Mouse (Mus musculus) gastrocnemius, postnatal 4 days (tissue): ENCODE measurements around the gene Spryd3. TPM values are rescaled to one million over a fixed set of nuclear protein-coding genes. Genes with fewer than 3 reads are reported as not detected.
A peak's percentile ranks its signal among the peaks of the same experiment; 100 is the strongest.

Source experiments
- DNase-seq, 2 experiments: peaks; one replicate each; pipeline ENCODE4 v3.0.0; 2021 to 2022; ENCODE audit warnings: low spot score in 2 of 2, mixed read lengths in 2 of 2
- total RNA-seq, 2 experiments: library from RNA; stranded (reverse); gene quantifications; 2 replicates each; pipeline ENCODE4 v1.2.3; 2021

Spryd3 gene
- total RNA-seq, 2 experiments from 2014 or later: 21.1 to 26.7 TPM

DNA sequence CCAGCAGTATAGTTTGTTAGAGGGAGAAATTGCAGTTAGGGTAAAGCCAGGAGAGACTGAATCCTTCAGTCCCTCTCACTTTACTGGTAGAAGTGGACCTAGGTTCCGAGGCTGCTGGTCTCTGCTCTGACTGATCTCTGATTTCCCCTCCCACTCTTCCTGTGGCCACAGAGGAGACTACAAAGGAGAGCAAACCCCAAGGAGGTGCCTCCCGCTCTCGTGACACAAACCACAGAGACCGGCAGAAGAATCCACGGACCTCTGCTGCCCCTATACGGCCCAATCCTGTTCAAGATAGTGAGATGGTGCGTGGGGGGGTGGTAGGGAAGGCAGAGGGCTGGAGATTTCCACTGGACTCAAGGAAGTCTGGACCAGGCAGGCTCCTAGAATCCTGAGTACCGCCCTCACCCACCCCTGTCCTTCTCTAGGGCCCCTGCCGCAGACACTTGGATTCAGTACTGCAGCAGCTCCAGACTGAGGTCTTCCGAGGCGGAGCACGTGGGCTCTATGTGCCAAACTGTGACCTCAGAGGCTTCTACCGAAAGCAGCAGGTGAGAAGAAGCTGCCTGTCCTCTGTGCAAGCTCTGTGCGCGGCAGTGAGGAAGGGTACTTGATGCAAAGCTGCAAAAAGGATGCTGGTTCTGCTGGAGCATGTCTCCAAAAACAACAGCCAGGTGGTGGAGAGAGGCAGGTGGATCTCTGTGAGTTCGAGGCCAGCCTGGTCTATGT is 11.8 kb upstream of the Spryd3 start:
- no peak for DNase-seq

DNA sequence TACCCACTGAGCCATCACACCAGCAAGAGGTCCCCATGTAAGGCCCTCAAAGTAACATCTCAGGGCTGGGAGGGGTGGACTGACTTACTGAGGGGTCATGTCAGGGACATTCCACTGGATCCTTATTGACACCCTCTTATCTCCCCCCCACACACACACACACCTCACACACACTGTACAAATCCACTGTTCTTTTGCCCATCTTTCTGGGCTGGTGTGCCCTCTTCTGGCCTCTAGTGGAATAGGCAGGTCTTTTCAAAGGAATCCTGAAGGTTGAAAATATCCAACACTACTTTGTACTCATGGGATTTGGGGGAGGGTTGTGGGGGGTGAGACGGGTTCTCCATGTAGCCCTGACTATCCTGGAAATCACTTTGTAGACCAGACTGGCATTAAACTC is 10.8 kb upstream of the Spryd3 start:
- DNase-seq: peak in 1 of 2 experiments; percentile 49

- DNase-seq: no peak
Observed at GRCm38 (mm10) chr15:102146089-102146488, 10.1 kb upstream of the Spryd3 start.

DNA sequence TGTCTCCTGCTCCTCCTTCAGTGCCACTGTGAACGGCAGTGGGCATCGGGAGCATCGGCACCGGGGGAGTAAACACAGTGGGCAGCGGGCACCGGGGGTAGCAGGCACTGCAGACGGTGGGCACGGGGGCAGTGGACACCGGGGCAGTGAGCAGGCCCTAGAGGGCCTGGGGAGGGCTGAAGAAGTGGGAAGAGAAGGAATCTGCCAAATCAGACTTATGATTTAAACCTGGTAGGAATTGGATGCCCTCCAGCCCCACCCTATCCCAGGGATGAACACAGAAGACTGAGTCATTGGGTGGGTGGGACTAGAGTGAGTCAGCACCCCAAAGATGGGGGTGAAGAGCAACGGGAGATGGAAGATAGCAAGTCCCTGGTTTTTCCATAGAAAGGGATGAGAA is 9.3 kb upstream of the Spryd3 start:
- peak in 1 of 2 experiments; percentile 52 for DNase-seq

DNA sequence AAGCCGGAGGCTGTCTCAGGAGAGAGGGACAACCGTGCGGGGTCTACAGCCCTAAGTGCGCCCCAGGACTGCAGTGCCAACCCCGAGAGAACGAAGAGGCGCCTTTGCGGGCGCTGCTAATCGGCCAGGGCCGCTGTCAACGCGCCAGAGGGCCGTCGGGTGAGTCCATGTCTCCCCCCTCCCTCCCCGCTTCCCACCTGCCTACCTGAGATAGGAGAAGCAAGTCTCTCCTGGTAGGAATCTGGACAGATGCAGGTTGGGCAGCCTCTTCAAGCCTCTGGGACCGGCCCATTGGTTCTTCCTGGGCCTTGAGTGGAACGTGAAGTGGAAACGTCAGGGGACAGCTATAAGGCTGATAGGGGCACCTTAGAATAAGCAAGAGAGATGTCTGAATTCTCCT is 8.7 kb upstream of the Spryd3 start:
- DNase-seq: no peak

GRCm38 (mm10) chr15:102144274-102144711 is 8.3 kb upstream of the Spryd3 start, which contains the start of gene Igfbp6:
TSS of gene Igfbp6 (plus strand) at chr15:102144362.
- peak in 1 of 2 experiments; percentile 42 for DNase-seq

GRCm38 (mm10) chr15:102142914-102143912 is 7.2 kb upstream of the Spryd3 start:
- peak in 1 of 2 experiments; percentile 67 for DNase-seq

- DNase-seq: no peak
Observed at GRCm38 (mm10) chr15:102141120-102141519, 5.1 kb upstream of the Spryd3 start.

DNA sequence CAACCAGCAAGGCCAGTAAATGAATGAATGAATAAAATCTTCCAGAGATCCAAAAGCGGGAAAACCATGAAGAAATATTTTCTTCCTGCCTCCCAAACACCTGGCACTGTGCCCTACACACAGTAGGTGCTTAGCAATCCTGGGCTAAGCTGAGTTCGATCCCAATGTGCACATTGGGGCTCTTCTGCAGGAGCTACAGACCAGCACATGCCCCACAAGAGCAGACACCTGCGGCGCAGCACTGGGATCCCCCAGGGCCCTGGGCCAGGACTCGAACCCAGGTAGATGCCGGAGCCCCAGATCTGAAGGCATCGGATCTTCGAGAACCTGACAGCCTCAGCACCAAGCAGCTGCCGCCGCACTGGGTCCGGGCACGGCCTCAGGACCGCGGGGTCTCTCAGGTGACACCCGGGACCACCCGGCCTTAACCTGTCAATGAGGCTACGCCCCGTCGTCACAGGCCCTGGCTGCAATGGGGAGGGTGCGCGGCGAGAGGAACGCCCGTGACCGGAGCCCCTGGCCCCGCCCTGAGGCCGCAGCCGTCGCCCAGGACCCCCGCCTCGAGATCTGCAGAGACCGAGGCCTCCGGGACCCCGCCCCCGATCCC is 409 bp downstream of the Spryd3 start:
- no peak for DNase-seq

DNA sequence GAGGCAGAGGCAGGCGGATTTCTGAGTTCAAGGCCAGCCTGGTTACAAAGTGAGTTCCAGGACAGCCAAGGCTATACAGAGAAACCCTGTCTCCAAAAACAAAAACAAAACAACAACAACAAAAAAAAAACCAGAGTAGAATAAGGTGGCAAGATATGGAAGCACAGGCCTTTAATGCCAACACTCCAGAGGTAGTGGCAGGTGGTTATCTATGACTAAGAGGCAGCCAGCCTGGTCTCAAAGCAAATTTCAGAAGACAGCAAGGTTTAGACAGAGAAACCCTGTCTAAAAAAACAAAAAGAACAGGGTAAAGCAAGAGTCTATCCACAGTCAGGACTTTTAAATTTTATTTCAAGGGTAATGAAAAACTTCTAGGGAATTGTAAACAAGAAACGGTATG is 1.3 kb downstream of the Spryd3 start:
- no peak for DNase-seq

DNA sequence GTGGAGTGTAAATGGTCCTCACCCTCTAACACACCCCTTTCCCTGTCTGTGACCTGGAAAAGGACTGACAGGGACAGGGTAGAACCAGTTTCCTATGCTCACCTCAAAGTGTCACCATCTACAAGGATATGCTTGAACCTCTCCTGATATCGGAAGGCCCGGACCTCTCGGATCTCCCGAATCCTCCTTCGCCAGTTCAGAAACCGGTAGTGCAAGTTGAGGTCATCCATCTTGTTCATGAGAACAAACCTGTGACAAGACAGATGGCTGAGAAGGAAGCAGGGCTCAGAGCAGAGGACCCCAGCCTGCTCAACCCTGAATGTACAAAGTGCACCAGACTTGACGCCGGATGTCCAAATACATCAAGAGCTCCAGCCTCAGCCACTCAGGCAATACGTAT is 2.7 kb downstream of the Spryd3 start:
- no peak for DNase-seq

- peak in 1 of 2 experiments; percentile 62 for DNase-seq
Observed at GRCm38 (mm10) chr15:102126303-102126702, 9.7 kb downstream of the Spryd3 start.

- no peak for DNase-seq
Observed at GRCm38 (mm10) chr15:102120530-102120929, 15.5 kb downstream of the Spryd3 start.

GRCm38 (mm10) chr15:102119831-102120170 is 16.2 kb downstream of the Spryd3 start:
- no peak for DNase-seq

DNA sequence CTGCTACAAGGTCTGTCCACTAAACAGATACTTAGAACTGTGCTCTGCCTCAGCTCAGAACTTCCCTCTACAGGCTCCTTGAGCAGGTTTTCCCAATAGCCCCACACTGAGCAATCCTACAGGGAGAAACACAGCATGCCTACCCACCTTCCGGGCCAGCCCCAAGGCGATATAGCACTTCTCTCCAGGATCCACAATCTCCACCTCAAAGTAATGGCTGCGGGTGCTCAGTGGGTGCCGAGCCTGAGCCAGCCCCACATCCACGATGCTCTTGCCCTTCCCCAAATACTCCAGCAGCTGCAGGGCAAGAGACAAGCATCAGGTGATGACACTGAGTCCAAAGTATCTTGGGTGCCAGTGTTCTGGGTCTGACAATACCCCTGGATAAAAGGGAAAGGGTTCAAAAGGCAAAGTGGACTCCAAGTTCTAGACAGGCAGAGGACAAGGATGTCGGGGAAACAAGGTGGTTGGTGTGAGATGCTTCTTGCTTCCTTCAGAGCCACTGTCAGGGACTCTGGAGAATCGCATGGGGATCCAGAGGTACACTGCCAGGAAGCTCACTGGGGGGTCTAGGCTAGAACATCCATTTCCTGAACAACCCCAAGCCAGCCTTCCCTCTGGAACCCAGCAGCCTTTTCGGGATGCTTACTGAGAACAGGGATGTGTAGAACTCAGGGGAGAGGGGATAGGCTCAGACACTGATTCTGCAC is 16.8 kb downstream of the Spryd3 start:
- DNase-seq: no peak

DNA sequence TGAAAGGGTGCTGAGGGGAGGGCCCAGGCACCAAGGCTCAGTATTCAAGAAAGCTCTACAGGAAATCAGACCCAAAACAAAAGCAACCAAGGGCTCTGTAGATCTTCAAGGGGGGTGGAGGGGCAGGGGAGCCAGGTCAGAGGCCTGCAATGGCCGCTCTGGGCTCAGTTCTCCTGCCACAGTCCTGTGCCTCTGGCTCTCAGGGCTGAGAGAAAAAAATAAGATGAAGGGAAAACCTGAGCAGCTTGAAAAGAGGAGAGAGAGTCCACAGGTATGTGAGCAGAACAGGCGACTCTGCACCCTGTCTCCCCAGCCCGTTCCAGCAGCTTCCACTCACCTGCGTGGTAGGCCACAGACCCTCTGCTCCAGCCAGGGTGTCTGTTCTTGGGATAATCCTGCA is 17.4 kb downstream of the Spryd3 start:
- no peak for DNase-seq

DNA sequence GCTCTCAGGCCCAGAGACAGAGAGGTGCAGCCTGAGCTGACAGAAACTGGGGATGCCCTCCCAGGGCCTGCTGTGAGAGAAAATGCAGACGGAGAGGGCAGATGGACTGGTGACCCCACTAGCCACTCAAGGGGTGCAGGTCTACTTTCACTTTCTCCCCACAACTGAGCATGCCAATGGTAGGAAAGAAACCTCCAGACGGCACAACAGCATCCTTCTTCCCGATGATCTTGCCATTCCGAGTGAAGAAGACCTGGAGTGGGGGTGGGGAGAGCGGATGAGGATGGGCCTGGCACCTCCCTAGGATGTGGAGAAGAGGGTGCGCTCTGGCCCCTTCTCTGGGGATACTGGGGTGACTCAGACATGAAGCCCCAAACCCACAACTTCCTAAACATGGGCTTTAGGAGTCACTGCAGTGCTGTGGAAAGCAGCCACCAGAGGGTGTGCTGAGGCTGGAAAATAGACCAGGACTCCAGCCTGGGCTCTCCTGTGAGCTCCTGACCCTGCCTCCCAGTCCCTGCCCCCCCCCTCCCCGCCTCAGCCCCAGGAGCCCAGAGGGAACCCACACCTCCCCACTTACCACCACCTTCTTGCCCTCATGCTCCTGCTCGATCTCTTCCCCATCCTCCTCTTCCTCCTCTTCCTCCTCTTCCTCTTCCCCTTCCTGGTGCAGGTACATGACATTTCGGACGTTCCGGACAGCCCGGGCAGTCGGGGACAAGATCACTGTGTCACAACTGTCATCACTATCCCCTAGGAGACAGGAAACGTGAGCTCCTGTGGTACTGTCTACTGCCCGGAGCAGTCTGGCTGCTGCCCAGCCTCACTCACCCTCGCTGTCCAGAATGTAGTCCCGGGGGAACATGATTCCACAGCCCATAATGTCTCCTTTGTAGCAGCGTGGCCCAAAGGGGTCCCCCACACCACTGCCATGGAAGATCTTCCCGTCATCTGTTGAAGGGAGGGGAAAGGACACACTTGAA is 18.3 kb downstream of the Spryd3 start:
- DNase-seq: no peak

DNA sequence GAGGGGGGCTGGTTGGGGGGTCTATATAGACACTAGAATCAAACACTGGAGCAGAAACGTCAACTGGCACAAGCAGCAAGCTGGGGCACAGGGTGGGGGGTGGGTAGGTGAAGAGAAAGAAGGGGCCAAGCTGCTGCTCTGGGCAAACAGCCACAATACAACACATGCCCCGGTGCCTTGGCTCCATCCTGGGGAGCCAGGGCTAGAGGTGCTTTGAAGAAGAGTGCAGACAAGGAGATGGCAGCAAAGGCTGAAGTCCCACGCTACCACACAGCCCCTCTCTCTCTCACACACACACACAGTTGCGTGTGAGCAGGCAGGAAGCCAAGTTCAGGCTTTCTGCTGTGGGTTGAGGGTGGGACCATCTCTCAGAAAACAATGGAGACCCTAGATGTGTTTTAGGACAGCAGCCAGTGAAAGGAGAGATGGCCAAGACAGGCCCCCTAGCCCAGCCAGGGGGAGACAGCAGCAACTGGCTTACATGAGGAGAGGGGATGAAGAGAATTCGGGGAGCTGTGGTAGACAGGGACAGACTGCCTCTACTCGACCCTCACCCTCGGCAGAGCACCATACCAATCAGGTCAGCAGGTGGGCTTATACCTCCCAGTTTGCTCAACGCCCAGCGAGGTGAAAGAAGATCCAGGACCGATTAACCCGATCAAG is 19.1 kb downstream of the Spryd3 start:
- no peak for DNase-seq

GRCm38 (mm10) chr15:102115731-102116231 is 20.3 kb downstream of the Spryd3 start:
- no peak for DNase-seq
